12 mouse cellular contexts compared by ENCODE assay signal in genomic region chr2:174344996-174345395, GRCm38 (mm10). TPM values are rescaled to one million over a fixed set of nuclear protein-coding genes. Genes with fewer than 3 reads are reported as not detected.
DNase-seq lines count a peak whose midpoint lies in the region; ATAC-seq and TF ChIP-seq lines count a peak whose summit lies in the region.
"Had no signal": no experiment of that assay in that cellular context is flagged by ENCODE, and none has a peak within 500 bp of the region (broad histone marks: within the 10 kb centered on the region; RNA-seq: fewer than 3 reads in every experiment).

No protein-coding gene starts in this region.

- no peak overlapping the region for H3K4me3 ChIP-seq in heart, embryonic 11.5 days (ENCODE audit: low read depth, low read length)
- H3K4me3 ChIP-seq in limb, embryonic 12.5 days (replicated peaks): no peak overlapping the region
- no peak overlapping the region for H3K4me3 ChIP-seq in limb, embryonic 10.5 days
- H3K4me3 ChIP-seq in embryonic facial prominence, embryonic 14.5 days (ENCODE audit: low read depth, low read length): no peak overlapping the region
- no peak overlapping the region for H3K4me3 ChIP-seq in myocyte

- H3K4me1 ChIP-seq in heart, embryonic 11.5 days (ENCODE audit: control insufficient read depth, insufficient read depth, low read length): peaks cover 41% of the 10 kb centered on the region
- peaks cover 48% of the 10 kb centered on the region for H3K4me1 ChIP-seq in limb, embryonic 12.5 days (replicated peaks)
- peaks cover 34% of the 10 kb centered on the region for H3K4me1 ChIP-seq in limb, embryonic 10.5 days
- peaks cover 43% of the 10 kb centered on the region for H3K4me1 ChIP-seq in embryonic facial prominence, embryonic 14.5 days (ENCODE audit: control insufficient read depth, insufficient read depth, low read length)

- no peak overlapping the region for H3ac ChIP-seq in myocyte (ENCODE audit: control insufficient read depth, insufficient read length)

- peak; percentile 24 for TF ChIP-seq POLR2A in myocyte (IDR thresholded peaks at IDR 0.05; ENCODE audit: insufficient read length, low read depth)

- H3K79me2 ChIP-seq in myocyte (ENCODE audit: control insufficient read depth, insufficient read depth): peaks cover 55% of the 10 kb centered on the region

- H3K4me2 ChIP-seq in heart, embryonic 11.5 days: no peak overlapping the region
- peak overlapping the region; percentile 44; the same call in 1 of the 2 replicates for H3K4me2 ChIP-seq in limb, embryonic 12.5 days
- no peak overlapping the region; the same call in 1 of the 2 replicates for H3K4me2 ChIP-seq in embryonic facial prominence, embryonic 14.5 days (ENCODE audit: low read depth, low read length)
- H3K4me2 ChIP-seq in myocyte (ENCODE audit: low read depth): peak overlapping the region; percentile 77

- no peaks in the 10 kb centered on the region for H3K27me3 ChIP-seq in heart, embryonic 11.5 days (ENCODE audit: control insufficient read depth, insufficient read depth, low read length)
- H3K27me3 ChIP-seq in limb, embryonic 12.5 days: no peaks in the 10 kb centered on the region
- H3K27me3 ChIP-seq in limb, embryonic 10.5 days (ENCODE audit: low read depth, poor library complexity, severe bottlenecking): no peaks in the 10 kb centered on the region
- no peaks in the 10 kb centered on the region for H3K27me3 ChIP-seq in embryonic facial prominence, embryonic 14.5 days (replicated peaks; ENCODE audit: control insufficient read depth, insufficient read depth, low read length)
- no peaks in the 10 kb centered on the region for H3K27me3 ChIP-seq in myocyte (ENCODE audit: control insufficient read depth, insufficient read depth, insufficient read length)

- WGBS in heart, embryonic 11.5 days (ENCODE audit: insufficient replicate concordance): 93% methylated on average over 16 of the region's 16 CpGs
- 97% methylated on average over 16 of the region's 16 CpGs for WGBS in limb, embryonic 12.5 days
- WGBS in limb, embryonic 10.5 days: 95% methylated on average over 16 of the region's 16 CpGs
- WGBS in embryonic facial prominence, embryonic 14.5 days: 95% methylated on average over 16 of the region's 16 CpGs

- ATAC-seq in heart, embryonic 11.5 days (replicated peaks; ENCODE audit: insufficient number of reproducible peaks, low FRiP score, low TSS enrichment): no peak
- no peak for ATAC-seq in limb, embryonic 12.5 days (ENCODE audit: insufficient number of reproducible peaks, insufficient read depth, low FRiP score, low TSS enrichment, low read depth)
- ATAC-seq in embryonic facial prominence, embryonic 14.5 days (ENCODE audit: low read depth): no peak
- no peak for ATAC-seq in megakaryocyte-erythroid progenitor cell, adult 5-6 weeks (replicated peaks; ENCODE audit: low FRiP score, low TSS enrichment, poor library complexity, severe bottlenecking)
- ATAC-seq: midbrain, embryonic 16.5 days had no signal

- H3K9ac ChIP-seq in heart, embryonic 11.5 days (ENCODE audit: low read depth, low read length): no peak overlapping the region
- no peak overlapping the region for H3K9ac ChIP-seq in limb, embryonic 12.5 days (replicated peaks)
- no peak overlapping the region for H3K9ac ChIP-seq in embryonic facial prominence, embryonic 14.5 days (ENCODE audit: low read depth, low read length)

- H3K9me3 ChIP-seq in heart, embryonic 11.5 days (replicated peaks; ENCODE audit: control insufficient read depth, low read length): no peaks in the 10 kb centered on the region
- H3K9me3 ChIP-seq in limb, embryonic 12.5 days: 0 out of 2 replicates have a peak, but pooled peaks cover 3% of the 10 kb centered on the region
- H3K9me3 ChIP-seq in limb, embryonic 10.5 days (replicated peaks): no peaks in the 10 kb centered on the region; the same call in 1 of the 2 replicates
- no peaks in the 10 kb centered on the region for H3K9me3 ChIP-seq in embryonic facial prominence, embryonic 14.5 days (ENCODE audit: control insufficient read depth, low read length)

- DNase-seq in heart, adult 9 months (ENCODE audit: low spot score in 2 of 2): no peak
- DNase-seq in limb, embryonic 10.5 days (ENCODE audit: low spot score): no peak
- DNase-seq in embryonic facial prominence, embryonic 14.5 days (ENCODE audit: low spot score): no peak
- no peak for DNase-seq in lung, postnatal 10 days
- DNase-seq: adrenal gland, adult 8-10 months; cerebellum, postnatal 36 days had no signal

- H3K27ac ChIP-seq in heart, embryonic 11.5 days (ENCODE audit: low read depth, low read length): 0 out of 2 replicates have a peak overlapping the region, but pooled peaks have one; percentile 80
- no peak overlapping the region for H3K27ac ChIP-seq in limb, embryonic 12.5 days
- H3K27ac ChIP-seq in limb, embryonic 10.5 days: no peak overlapping the region
- H3K27ac ChIP-seq in embryonic facial prominence, embryonic 14.5 days (replicated peaks; ENCODE audit: low read depth, low read length): peak overlapping the region; percentile 86

- peaks cover 23% of the 10 kb centered on the region for H3K36me3 ChIP-seq in heart, embryonic 11.5 days (ENCODE audit: control insufficient read depth, insufficient read depth, low read length)
- peaks cover 68% of the 10 kb centered on the region for H3K36me3 ChIP-seq in limb, embryonic 12.5 days
- H3K36me3 ChIP-seq in limb, embryonic 10.5 days: peaks cover 76% of the 10 kb centered on the region
- H3K36me3 ChIP-seq in embryonic facial prominence, embryonic 14.5 days (ENCODE audit: control insufficient read depth, insufficient read depth, low read length): peaks cover 73% of the 10 kb centered on the region
- H3K36me3 ChIP-seq in myocyte (ENCODE audit: control insufficient read depth, insufficient read depth): peaks cover 35% of the 10 kb centered on the region

TF ChIP-seq in myocyte, 11 proteins besides CTCF, POLR2A, EP300 and RAD21:
- no peak for TF ChIP-seq MAX (IDR thresholded peaks at IDR 0.05; ENCODE audit: low read depth)

RNA-seq across cellular contexts. Expression of gene Gm20721, which starts 1.5 kb away (rescaled TPM):
- 5.6 and 8.6 TPM in 2 replicates for polyA plus RNA-seq in heart, embryonic 11.5 days (2014; fragmentation: Nextera tagmentation; extraction: Ambion mirVana)
- 19.9 and 22.9 TPM in 2 replicates for polyA plus RNA-seq in limb, embryonic 12.5 days (2016; fragmentation: Nextera tagmentation; extraction: Ambion mirVana)
- polyA plus RNA-seq in limb, embryonic 10.5 days (2016; fragmentation: Nextera tagmentation; extraction: Ambion mirVana): 14.9 and 15.2 TPM in 2 replicates
- 15.1 and 18.1 TPM in 2 replicates for polyA plus RNA-seq in embryonic facial prominence, embryonic 14.5 days (2014; fragmentation: Nextera tagmentation; extraction: Ambion mirVana)
- 9.7 TPM for polyA plus RNA-seq in myocyte (2012; fragmentation: generic; extraction: Trizol)
- total RNA-seq in megakaryocyte-erythroid progenitor cell, adult 5-6 weeks (2014; fragmentation: Nextera tagmentation): 0.13 TPM in 1 of 2 replicates, not detected in the other
- total RNA-seq in megakaryocyte-erythroid progenitor cell, adult 5-6 weeks (2017): 2.7 and 5.7 TPM in 2 replicates
- total RNA-seq: liver, adult 2 months had no signal

Comparison
In these comparisons a context has a peak if more than half of its experiments do, and no peak if none do; other contexts are left out.
1. H3K27ac ChIP-seq: peak in heart, embryonic 11.5 days (single experiment) and embryonic facial prominence, embryonic 14.5 days (single experiment); none in limb, embryonic 12.5 days (single experiment) and limb, embryonic 10.5 days (single experiment).
2. H3K4me2 ChIP-seq: peak in limb, embryonic 12.5 days (single experiment) and myocyte (single experiment); none in heart, embryonic 11.5 days (single experiment) and embryonic facial prominence, embryonic 14.5 days (single experiment).